Mouse (Mus musculus): Measurements from ENCODE around the gene Hipk3. TPM values are rescaled to one million over a fixed set of nuclear protein-coding genes. Genes with fewer than 3 reads are reported as not detected.
A peak's percentile ranks its signal among the peaks of the same experiment; 100 is the strongest.

Hipk3 gene
- polyA plus RNA-seq, 1 experiment from 2014 or later: 6.1 TPM

GRCm38 (mm10) chr2:104460021-104460420, 34.2 kb downstream of the Hipk3 start:
- no peak overlapping the region for H3K4me3 ChIP-seq (ENCODE audit: low read length)
- no peaks in the 10 kb centered on the region; the same call in 1 of the 2 replicates for H3K4me1 ChIP-seq (ENCODE audit: control insufficient read depth, insufficient read depth, low read depth, low read length)
- no peak overlapping the region for H3K9ac ChIP-seq (ENCODE audit: low read depth, low read length)
- H3K4me2 ChIP-seq (ENCODE audit: low read length): no peak overlapping the region
- H3K27ac ChIP-seq (ENCODE audit: low read depth, low read length): no peak overlapping the region
- H3K36me3 ChIP-seq (ENCODE audit: control insufficient read depth, insufficient read depth, low read length): no peaks in the 10 kb centered on the region
- no peaks in the 10 kb centered on the region for H3K27me3 ChIP-seq (replicated peaks; ENCODE audit: control insufficient read depth, insufficient read depth, low read length)
- 72% methylated on average over 3 of the region's 3 CpGs for WGBS
- H3K9me3 ChIP-seq (ENCODE audit: control insufficient read depth, low read length): no peaks in the 10 kb centered on the region
- ATAC-seq: no peak

- Histone ChIP-seq H3K9ac (ENCODE audit: low read depth, low read length) (no peak overlapping the region), H3K27ac (ENCODE audit: low read depth, low read length) (no peak overlapping the region), H3K9me3 (ENCODE audit: control insufficient read depth, low read length) (no peaks in the 10 kb centered on the region), H3K27me3 (replicated peaks; ENCODE audit: control insufficient read depth, insufficient read depth, low read length) (no peaks in the 10 kb centered on the region), H3K4me2 (ENCODE audit: low read length) (no peak overlapping the region), H3K36me3 (ENCODE audit: control insufficient read depth, insufficient read depth, low read length) (no peaks in the 10 kb centered on the region), H3K4me1 (ENCODE audit: control insufficient read depth, insufficient read depth, low read depth, low read length) (no peaks in the 10 kb centered on the region; the same call in 1 of the 2 replicates), H3K4me3 (ENCODE audit: low read length) (no peak overlapping the region)
- 86% methylated on average over 8 of the region's 8 CpGs for WGBS
- ATAC-seq: no peak
Observed at GRCm38 (mm10) chr2:104458569-104459332, 35.5 kb downstream of the Hipk3 start.

GRCm38 (mm10) chr2:104457106-104457505, 37.1 kb downstream of the Hipk3 start:
- Histone ChIP-seq H3K4me1 (ENCODE audit: control insufficient read depth, insufficient read depth, low read depth, low read length) (no peaks in the 10 kb centered on the region; the same call in 1 of the 2 replicates), H3K27me3 (replicated peaks; ENCODE audit: control insufficient read depth, insufficient read depth, low read length) (no peaks in the 10 kb centered on the region), H3K27ac (ENCODE audit: low read depth, low read length) (no peak overlapping the region), H3K4me2 (ENCODE audit: low read length) (no peak overlapping the region), H3K36me3 (ENCODE audit: control insufficient read depth, insufficient read depth, low read length) (no peaks in the 10 kb centered on the region), H3K9me3 (ENCODE audit: control insufficient read depth, low read length) (no peaks in the 10 kb centered on the region), H3K9ac (ENCODE audit: low read depth, low read length) (no peak overlapping the region), H3K4me3 (ENCODE audit: low read length) (no peak overlapping the region)
- 91% methylated on average over 3 of the region's 3 CpGs for WGBS
- ATAC-seq: no peak

- no peak overlapping the region for H3K4me2 ChIP-seq (ENCODE audit: low read length)
- WGBS: 83% methylated on average over 3 of the region's 3 CpGs
- H3K4me3 ChIP-seq (ENCODE audit: low read length): no peak overlapping the region
- ATAC-seq: no peak
- H3K9ac ChIP-seq (ENCODE audit: low read depth, low read length): no peak overlapping the region
- H3K36me3 ChIP-seq (ENCODE audit: control insufficient read depth, insufficient read depth, low read length): no peaks in the 10 kb centered on the region
- H3K9me3 ChIP-seq (ENCODE audit: control insufficient read depth, low read length): no peaks in the 10 kb centered on the region
- no peak overlapping the region for H3K27ac ChIP-seq (ENCODE audit: low read depth, low read length)
- no peaks in the 10 kb centered on the region for H3K27me3 ChIP-seq (replicated peaks; ENCODE audit: control insufficient read depth, insufficient read depth, low read length)
- H3K4me1 ChIP-seq (ENCODE audit: control insufficient read depth, insufficient read depth, low read depth, low read length): no peaks in the 10 kb centered on the region
Observed at GRCm38 (mm10) chr2:104450685-104451084, 43.6 kb downstream of the Hipk3 start.

- ATAC-seq: no peak
- H3K36me3 ChIP-seq (ENCODE audit: control insufficient read depth, insufficient read depth, low read length): no peaks in the 10 kb centered on the region
- no peak overlapping the region for H3K4me3 ChIP-seq (ENCODE audit: low read length)
- H3K27me3 ChIP-seq (replicated peaks; ENCODE audit: control insufficient read depth, insufficient read depth, low read length): no peaks in the 10 kb centered on the region
- H3K4me2 ChIP-seq (ENCODE audit: low read length): no peak overlapping the region
- WGBS: 100% methylated on average over 1 of the region's 1 CpGs
- H3K27ac ChIP-seq (ENCODE audit: low read depth, low read length): no peak overlapping the region
- no peaks in the 10 kb centered on the region for H3K4me1 ChIP-seq (ENCODE audit: control insufficient read depth, insufficient read depth, low read depth, low read length)
- H3K9ac ChIP-seq (ENCODE audit: low read depth, low read length): no peak overlapping the region
- no peaks in the 10 kb centered on the region for H3K9me3 ChIP-seq (ENCODE audit: control insufficient read depth, low read length)
Observed at GRCm38 (mm10) chr2:104449191-104449590, 45.1 kb downstream of the Hipk3 start.

GRCm38 (mm10) chr2:104448201-104448600, 46.0 kb downstream of the Hipk3 start:
- Histone ChIP-seq H3K4me3 (ENCODE audit: low read length) (no peak overlapping the region), H3K9me3 (ENCODE audit: control insufficient read depth, low read length) (no peaks in the 10 kb centered on the region), H3K36me3 (ENCODE audit: control insufficient read depth, insufficient read depth, low read length) (no peaks in the 10 kb centered on the region), H3K9ac (ENCODE audit: low read depth, low read length) (no peak overlapping the region), H3K27ac (ENCODE audit: low read depth, low read length) (no peak overlapping the region), H3K4me2 (ENCODE audit: low read length) (no peak overlapping the region), H3K4me1 (ENCODE audit: control insufficient read depth, insufficient read depth, low read depth, low read length) (no peaks in the 10 kb centered on the region), H3K27me3 (replicated peaks; ENCODE audit: control insufficient read depth, insufficient read depth, low read length) (no peaks in the 10 kb centered on the region)
- 72% methylated on average over 4 of the region's 4 CpGs for WGBS
- no peak for ATAC-seq

GRCm38 (mm10) chr2:104446016-104446415, 48.2 kb downstream of the Hipk3 start:
- Histone ChIP-seq H3K27ac (ENCODE audit: low read depth, low read length) (no peak overlapping the region), H3K4me2 (ENCODE audit: low read length) (no peak overlapping the region), H3K27me3 (replicated peaks; ENCODE audit: control insufficient read depth, insufficient read depth, low read length) (no peaks in the 10 kb centered on the region), H3K4me1 (ENCODE audit: control insufficient read depth, insufficient read depth, low read depth, low read length) (no peaks in the 10 kb centered on the region), H3K36me3 (ENCODE audit: control insufficient read depth, insufficient read depth, low read length) (no peaks in the 10 kb centered on the region), H3K9ac (ENCODE audit: low read depth, low read length) (no peak overlapping the region), H3K9me3 (ENCODE audit: control insufficient read depth, low read length) (no peaks in the 10 kb centered on the region), H3K4me3 (ENCODE audit: low read length) (no peak overlapping the region)
- 71% methylated on average over 1 of the region's 1 CpGs for WGBS
- no peak for ATAC-seq

GRCm38 (mm10) chr2:104444776-104445175, 49.5 kb downstream of the Hipk3 start:
- Histone ChIP-seq H3K27me3 (replicated peaks; ENCODE audit: control insufficient read depth, insufficient read depth, low read length) (no peaks in the 10 kb centered on the region), H3K9ac (ENCODE audit: low read depth, low read length) (no peak overlapping the region), H3K27ac (ENCODE audit: low read depth, low read length) (no peak overlapping the region), H3K9me3 (ENCODE audit: control insufficient read depth, low read length) (no peaks in the 10 kb centered on the region), H3K36me3 (ENCODE audit: control insufficient read depth, insufficient read depth, low read length) (no peaks in the 10 kb centered on the region), H3K4me3 (ENCODE audit: low read length) (no peak overlapping the region), H3K4me2 (ENCODE audit: low read length) (no peak overlapping the region), H3K4me1 (ENCODE audit: control insufficient read depth, insufficient read depth, low read depth, low read length) (no peaks in the 10 kb centered on the region)
- peak; percentile 88 for ATAC-seq
- 38% methylated on average over 2 of the region's 2 CpGs for WGBS

GRCm38 (mm10) chr2:104442341-104442740, 51.9 kb downstream of the Hipk3 start:
- Histone ChIP-seq H3K9ac (ENCODE audit: low read depth, low read length) (no peak overlapping the region), H3K4me2 (ENCODE audit: low read length) (no peak overlapping the region), H3K4me3 (ENCODE audit: low read length) (no peak overlapping the region), H3K27me3 (replicated peaks; ENCODE audit: control insufficient read depth, insufficient read depth, low read length) (no peaks in the 10 kb centered on the region), H3K27ac (ENCODE audit: low read depth, low read length) (no peak overlapping the region), H3K9me3 (ENCODE audit: control insufficient read depth, low read length) (no peaks in the 10 kb centered on the region), H3K4me1 (ENCODE audit: control insufficient read depth, insufficient read depth, low read depth, low read length) (no peaks in the 10 kb centered on the region), H3K36me3 (ENCODE audit: control insufficient read depth, insufficient read depth, low read length) (peaks cover 8% of the 10 kb centered on the region)
- WGBS: 81% methylated on average over 4 of the region's 4 CpGs
- ATAC-seq: no peak

Measured in hindbrain, embryonic 16.5 days (tissue).